Mouse (Mus musculus): Measurements from ENCODE around the gene Zfp691.

DNA sequence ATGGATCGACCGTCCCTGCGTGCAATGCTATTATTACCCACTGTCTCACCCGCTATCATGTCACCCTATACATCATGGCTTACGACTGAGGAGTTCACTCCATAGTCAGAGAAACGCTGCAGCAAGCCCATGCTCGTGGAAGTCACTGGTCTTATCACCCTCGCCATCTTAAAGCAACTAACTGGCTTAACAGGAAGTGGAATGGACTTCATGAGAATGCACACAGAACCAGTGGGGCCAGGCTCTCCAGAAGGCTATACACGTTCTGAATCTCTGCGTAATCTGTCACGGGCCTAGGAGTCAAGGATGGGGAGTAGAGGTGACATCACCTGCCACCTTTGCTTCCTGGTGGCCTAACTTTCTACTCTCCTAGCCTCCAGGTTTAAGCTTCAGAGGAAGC lies 25.3 kb downstream of the Zfp691 start:
- TF ChIP-seq POLR2A (IDR thresholded peaks at IDR 0.05; ENCODE audit: insufficient read depth, low read length): no peak
- no peak for TF ChIP-seq CTCF (IDR thresholded peaks at IDR 0.05; ENCODE audit: low read depth, low read length)
- no peak for TF ChIP-seq EP300 (IDR thresholded peaks at IDR 0.05; ENCODE audit: insufficient read depth, low read depth, low read length)
